Mouse (Mus musculus): Measurements from ENCODE around the gene Uck2.

DNA sequence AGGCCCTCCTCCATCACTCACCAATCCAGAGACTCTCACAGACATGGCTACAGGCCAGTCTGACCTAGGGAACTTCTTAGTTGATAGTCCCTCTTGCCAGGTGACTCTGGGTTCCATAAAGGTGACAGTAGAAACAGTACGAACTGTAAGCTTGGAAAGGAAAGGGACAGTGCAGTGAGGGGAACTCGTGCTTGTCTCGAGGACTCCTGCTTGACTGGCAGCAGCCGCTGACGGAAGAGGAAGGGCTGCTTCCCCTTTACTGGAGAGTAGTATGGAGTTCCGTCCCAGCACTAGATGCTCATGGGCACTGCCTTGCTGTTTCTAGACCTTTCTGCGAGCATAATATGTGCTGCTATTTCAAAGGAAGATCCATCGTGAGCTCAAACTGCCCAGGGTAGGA is 46.0 kb upstream of the Uck2 start:
- TF ChIP-seq CTCF (IDR thresholded peaks at IDR 0.05 in 2 of 3, conservative IDR thresholded peaks at IDR 0.05 in 1 of 3; ENCODE audit: control insufficient read depth in 1 of 3, insufficient read depth in 1 of 3, low read depth in 2 of 3, low read length in 3 of 3, poor library complexity in 1 of 3, severe bottlenecking in 1 of 3) (no peak), TAL1 (IDR thresholded peaks at IDR 0.05; ENCODE audit: low read length) (no peak), USF1 (IDR thresholded peaks at IDR 0.05; ENCODE audit: low read depth, low read length) (no peak), POLR2A (IDR thresholded peaks at IDR 0.05; ENCODE audit: control insufficient read depth in 1 of 2, insufficient read depth in 1 of 2, low read depth in 1 of 2, low read length in 2 of 2, poor library complexity in 1 of 2) (no peak), UBTF (IDR thresholded peaks at IDR 0.05; ENCODE audit: borderline replicate concordance, insufficient read depth, low read depth, low read length) (no peak), ZNF384 (IDR thresholded peaks at IDR 0.05; ENCODE audit: low read depth, low read length) (no peak), GABPA (IDR thresholded peaks at IDR 0.05; ENCODE audit: low read depth, low read length) (no peak), NELFE (IDR thresholded peaks at IDR 0.05; ENCODE audit: low read depth, low read length) (no peak), POLR2AphosphoS5 (IDR thresholded peaks at IDR 0.05; ENCODE audit: borderline replicate concordance, low read depth, low read length) (no peak), SMC3 (IDR thresholded peaks at IDR 0.05; ENCODE audit: low read depth, low read length) (no peak), ZC3H11A (IDR thresholded peaks at IDR 0.05; ENCODE audit: low read depth, low read length) (no peak)
